Mouse (Mus musculus) testis, postnatal 10 days (tissue): ENCODE measurements around the gene Tmem19.

ENCODE experiments used
- DNase-seq: peaks from one replicate; pipeline ENCODE4 v3.0.0; 2021; ENCODE audit warnings: low spot score

Gene Tmem19

DNA sequence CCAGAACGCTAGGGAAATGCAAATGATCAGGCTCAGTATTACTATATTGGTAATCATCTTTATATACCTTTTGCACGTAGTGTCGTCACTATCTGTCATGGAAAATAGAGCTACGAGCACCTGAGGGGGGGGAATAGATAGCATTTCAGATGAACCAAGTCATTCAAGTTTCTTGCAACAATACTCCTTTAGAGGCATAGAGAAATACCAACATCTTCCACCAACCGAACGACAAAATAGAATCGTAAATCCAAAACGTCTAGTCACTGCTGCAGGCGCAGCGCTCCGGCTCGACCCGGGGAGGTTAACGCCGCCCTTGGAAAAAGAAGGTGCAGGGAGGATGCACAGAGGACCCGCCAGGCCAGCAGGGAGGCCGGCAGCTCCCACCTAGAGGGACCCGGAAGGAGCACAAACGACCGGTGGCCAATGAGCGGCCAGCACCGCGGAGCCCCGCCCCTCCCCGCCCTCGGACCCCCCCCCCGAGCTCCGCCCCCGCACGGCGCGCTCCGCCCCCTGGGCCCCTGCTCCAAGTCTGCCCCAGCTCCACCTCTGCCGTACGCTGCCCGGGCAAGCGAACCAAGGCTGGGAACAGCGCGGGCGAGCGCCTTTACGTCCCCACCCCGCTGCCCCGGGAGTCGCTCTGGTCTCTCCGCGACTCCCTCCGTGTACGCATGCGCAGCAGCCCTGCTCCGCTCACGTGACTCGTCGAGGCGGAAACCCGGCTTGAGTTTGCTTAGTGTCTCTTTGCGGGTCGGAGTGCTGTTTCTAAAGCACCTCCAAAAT lies at the start of gene Tmem19:
Tmem19 (minus strand) TSS at position 662 of the 783 bp plus-strand sequence.
- DNase-seq = peak; percentile 98

DNA sequence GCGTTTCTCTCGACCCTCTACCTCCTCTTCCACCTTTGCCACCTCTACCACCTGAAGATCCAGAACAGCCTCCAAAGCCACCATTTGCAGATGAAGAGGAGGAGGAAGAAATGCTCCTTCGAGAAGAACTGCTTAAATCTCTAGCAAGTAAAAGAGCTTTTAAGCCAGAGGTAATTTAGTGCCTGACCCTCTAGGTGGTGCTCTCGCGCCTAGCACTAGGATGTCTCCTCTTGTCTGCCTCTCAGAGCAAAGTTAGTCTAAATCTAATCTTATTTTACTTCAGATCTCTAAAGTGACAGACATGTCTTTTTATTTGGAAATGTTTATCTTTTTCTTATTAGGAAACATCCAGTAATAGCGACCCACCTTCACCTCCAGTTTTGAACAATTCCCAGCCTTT lies 44.1 kb upstream of the Tmem19 start:
- peak; percentile 70 for DNase-seq

DNA sequence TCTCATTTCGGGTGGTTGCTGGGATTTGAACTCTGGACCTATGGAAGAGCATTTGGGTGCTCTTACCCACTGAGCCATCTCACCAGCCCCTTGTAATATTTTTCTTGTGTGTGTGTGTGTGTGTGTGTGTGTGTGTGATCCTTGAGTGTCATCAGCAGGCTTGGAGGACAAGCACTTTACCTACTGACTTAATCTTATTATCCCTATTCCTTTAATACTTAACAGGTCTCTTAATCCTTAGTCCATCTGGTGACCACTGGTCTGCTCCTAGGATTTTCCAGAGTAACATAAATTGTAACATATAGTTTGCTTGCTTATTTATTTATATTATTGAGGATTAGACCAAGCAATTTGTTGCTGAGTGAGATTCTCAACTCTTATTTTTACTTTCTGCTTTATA lies 29.6 kb upstream of the Tmem19 start:
- DNase-seq = no peak

DNA sequence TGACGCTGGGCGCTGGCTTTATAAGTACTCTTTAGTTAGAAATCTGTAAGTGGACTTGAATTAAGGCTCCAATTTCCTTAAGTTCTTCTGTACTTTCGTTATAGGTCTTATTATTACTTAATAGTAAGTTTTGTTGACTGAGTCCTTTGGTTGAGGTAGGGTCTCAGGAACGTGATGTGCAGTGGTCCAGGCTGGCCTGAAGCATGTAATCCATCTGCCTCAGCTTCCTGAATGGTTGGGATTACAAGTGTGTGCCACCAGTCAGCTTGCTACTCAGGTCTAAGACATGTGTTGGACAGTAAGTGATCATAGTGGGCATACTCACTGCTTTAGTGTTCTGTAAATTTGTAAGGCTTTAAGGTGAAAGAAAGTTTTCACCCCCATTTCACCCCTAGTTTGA lies 28.8 kb upstream of the Tmem19 start:
- no peak for DNase-seq

DNA sequence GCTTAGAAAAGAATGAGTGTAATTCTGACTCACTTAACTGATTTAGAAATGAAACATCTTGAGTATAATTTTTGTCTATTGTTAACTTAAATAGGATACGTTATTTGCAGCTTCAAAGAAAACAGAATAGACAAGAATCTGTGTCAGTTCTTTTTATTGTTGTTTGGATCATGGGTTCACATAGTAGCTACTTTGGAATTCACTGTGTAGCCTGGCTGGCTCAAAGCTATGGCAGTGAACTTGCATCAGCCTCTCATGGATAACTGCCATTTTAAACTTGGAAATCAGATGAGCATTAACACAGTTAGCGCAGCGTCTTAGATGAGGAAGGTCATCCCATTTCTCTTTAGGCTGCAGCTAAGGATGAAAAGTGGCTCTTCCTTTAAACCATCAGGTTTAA lies 25.6 kb upstream of the Tmem19 start:
- DNase-seq = no peak

DNA sequence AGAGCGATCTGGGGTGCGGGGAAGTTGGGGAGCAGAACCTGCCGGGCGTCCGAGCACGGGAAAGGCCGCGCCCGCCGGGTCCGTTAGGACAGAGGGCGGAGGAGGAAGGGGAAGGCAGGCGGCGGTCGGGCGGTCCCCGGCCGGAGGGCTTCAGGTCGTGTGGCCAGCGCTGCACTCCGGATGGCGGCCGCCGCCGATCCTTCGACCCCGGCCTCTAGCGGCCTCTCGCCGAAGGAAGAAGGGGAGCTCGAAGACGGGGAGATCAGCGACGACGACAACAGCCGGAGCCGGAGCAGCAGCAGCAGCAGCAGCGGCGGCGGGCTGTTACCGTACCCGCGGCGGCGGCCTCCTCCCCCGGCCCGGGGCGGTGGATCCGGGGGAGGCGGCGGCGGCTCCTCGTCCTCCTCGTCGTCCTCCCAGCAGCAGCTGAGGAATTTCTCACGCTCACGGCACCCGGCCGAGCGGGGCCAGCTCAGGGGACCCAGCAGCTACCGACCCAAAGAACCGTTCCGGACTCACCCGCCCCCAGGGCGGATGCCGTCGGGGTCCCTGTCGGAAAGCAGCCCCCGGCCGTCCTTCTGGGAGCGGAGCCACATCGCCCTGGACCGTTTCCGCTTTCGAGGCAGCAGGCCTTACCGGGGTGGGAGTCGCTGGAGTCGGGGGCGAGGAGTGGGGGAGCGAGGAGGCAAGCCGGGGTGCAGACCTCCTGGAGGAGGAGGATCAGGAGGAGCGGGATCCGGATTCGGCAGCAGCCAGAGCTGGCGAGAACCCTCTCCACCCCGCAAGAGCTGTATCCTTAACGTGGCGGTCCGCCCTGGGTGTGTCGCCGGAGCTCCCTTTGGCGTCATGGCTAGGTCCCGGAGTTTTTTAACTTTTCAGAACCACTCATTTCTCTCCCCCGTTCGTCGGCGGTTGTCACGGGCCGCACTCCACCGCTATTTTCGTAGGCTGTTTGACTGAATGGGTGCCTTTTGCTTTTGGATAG lies 23.0 kb upstream of the Tmem19 start:
- peak; percentile 76 for DNase-seq

DNA sequence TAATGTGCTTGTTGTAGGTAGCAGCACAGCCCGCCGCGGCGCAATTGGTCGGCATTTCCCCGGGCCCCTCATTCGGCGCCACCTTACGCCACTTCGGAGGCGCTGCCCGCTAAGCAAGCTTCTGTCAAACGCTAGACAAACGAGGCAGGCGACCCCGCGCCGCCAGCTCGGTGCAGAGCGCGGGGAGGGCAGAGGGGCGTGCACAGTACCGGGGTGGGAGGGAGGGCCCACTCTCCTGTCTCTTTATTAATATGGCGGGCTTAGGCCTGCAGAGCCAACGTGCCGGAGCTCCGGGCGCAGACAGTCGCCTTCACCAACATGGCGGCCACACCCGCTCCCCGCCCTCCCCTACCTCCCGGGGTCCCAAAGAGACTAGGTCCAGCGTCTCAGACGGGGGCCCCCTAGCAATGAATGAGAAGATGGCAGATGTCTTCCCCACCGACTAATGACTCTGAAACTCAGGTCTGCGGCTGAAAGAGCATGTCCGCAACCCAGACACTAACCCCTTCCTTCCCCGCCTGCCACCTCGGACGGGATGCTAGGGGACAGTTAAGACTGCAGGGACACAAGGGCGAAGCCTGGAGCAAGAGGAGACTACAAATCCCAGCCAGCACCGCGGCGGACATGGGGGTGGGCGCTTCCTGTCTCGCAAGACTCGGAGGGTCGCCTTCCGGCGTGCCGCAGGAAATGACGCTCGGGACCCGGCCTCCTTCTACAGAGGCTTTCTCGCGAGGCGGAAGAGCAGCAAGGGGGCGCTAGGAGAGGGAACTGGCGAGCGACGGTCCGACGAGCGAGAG lies 22.1 kb upstream of the Tmem19 start, which contains the start of the genes Thap2 and Zfc3h1:
Thap2 (minus strand) TSS at position 223 of the 797 bp plus-strand sequence.
Zfc3h1 (plus strand) TSS at position 739 of the 797 bp plus-strand sequence.
- peak; percentile 96 for DNase-seq

DNA sequence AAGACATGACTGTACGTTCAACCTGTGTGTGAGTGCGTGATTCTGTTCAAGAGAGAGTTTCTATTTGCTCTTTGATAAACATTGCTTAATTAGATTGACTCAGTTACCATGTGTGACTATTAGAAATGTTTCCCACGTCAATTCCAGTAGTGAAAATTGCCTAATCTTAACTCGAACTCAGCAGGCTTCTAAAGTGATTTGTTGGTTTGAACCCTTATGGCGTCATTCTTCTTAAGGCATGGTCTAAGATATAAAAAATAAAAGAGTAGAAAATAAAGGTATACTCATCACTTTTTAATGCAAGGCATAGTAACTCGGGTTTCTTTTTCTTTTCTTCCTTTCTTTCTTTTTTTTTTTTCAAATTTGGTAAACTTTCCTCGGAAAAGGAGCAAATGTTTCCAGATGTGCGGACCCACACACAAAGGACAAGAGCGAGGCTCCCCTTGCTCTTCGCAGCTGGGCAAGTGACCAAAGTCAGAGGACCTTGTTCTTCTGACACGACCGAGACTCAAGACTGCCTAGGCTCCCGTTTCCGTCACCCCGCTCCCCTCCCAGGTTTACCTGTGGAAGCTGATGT lies 21.4 kb upstream of the Tmem19 start:
- DNase-seq = no peak

DNA sequence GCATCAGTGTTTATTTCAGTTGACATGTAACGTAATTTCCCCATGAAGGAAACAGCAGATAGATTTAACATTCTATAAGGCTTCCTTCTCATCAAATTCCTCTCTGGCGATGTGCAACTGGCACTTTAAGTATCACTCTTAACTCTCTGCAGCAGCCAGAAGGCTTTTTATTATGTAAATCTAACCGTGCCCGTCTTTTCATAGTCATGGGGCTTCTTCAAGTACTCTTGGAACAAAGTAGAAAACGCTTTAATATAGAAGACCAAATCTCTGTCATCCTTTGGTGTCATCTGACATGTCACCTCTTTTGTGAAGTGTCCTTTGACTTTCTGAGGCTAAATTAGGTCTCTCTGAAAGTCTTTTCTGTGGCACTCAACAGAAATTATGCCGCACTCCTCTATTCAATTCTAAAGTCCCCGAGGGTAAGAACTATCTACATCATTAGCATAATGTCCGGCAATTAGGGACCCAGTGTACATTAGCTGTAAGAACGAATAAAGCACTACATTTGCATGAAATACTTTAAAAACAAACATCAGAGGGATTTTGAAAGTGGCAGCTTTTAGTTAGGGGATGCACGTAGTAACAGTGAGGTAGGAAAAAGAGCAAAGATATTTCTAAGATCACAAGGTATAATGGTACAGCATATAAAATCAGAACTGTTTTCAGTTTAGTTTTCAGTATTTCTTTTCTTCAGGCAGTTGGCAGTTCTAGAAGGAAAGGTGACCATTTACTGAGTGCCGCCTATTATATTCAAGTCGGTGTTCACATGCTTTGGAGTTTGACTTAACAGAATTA lies 20.7 kb upstream of the Tmem19 start:
- no peak for DNase-seq

DNA sequence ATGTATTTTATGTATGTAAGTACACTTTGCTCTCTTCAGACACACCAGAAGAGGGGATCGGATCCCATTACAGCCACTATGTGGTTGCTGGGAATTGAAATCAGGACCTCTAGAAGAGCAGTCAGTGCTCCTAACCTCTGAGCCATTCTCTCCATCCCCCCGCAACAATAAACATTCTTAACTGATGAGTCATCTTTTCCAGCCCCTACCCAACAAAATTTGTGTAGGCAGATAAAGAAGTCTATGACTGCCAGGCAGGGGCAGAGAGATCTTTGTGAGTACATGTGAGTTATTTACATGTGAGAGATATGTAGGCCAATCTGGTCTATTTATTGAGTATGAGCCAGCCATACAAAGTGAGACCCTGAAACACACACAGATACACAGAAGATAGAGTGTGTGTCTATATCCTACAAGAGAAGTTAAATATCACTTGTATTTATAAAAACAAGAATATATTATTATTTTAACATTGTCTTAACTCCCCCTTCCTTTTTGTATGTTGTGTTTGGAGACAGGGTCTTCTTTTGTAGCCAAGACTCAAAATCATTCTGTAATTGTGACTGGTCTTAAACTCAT lies 19.3 kb upstream of the Tmem19 start:
- no peak for DNase-seq

DNA sequence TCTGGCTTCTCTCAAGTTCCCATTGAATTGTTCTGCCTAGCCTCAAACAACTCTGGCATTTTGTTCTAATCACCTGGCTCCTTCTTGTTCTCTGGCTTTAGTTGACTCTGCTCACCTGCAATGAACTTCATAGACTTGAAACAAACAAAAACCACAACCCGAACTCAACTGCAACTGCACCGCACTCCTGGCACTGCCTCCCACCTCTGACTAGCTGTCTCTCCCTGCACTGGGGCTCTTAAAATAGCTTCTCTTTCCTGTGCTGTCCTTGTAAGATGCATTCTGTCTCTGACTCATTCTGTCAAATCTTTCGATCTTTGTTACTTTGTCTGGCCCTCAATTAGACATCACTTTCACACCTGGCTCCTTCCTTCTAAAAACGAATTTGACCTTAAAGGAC lies 850 bp upstream of the Tmem19 start:
- DNase-seq = no peak

DNA sequence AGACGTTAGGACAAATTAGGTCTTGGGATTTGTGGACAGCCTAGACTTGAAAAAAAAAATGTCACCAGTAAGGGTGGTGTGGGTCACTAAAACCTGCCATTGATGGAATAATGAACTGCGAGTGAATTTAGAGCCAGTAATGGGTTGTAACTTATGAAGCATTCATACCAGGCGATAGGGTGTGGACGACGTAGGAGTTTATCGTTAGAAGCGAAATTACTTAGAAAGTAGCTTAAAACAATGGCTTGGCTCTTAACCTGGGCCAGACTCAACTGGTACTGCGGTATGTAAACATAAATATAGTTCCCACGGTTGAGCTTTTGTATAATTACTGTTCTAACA lies 293 bp upstream of the Tmem19 start:
- no peak for DNase-seq

DNA sequence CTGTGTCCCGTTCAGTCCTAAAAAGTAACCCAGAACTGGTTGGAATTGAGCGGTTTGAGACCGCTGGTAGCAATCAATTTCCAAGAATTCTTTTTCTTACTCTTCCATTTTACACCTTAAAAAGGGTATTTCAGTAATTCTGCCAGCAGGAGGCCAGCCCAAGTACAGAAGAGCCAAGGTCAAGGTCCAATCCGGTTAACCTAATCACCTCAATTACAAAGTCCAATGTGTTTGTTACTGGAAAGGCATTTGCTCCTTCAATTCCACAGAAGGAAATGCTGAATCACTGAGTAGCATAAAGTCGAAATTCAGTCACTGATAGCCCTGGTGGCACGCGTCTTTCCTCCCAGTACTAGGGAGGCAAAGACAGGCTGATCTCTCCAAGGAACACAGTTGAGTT lies 3.2 kb downstream of the Tmem19 start:
- DNase-seq = no peak

DNA sequence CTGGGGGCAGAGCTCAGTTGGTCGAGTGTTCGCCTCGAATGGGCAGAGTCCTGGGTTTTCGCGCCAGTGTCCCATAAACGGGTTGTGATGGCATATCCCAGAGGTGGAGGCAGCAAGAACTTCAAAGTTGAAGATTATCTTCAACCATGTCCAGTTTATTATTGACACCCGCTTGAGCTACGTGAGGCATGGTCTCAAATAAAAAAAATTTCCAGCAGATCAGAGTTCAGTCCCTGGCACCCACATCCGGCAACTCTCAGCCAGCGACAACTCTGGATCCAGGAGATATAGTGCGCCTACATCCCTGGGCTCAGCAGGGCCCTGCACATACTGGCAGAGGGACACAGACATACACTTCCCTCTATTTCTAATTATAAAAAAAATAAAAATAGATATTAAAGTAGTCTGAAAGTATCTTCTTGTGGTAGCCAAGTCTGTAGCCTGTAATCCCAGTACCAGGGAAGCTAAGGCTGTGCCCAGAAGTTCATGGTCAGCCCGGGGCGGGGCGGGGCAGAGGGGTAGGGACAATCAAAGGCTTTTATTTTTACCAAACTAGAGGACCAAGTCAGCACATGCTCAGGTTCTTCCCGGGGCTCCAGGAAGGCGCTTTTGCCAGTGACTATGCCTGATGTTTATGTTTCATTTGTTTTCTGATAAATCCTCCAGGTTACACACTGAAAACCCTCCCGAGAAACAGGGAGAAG lies 3.9 kb downstream of the Tmem19 start:
- DNase-seq = no peak

DNA sequence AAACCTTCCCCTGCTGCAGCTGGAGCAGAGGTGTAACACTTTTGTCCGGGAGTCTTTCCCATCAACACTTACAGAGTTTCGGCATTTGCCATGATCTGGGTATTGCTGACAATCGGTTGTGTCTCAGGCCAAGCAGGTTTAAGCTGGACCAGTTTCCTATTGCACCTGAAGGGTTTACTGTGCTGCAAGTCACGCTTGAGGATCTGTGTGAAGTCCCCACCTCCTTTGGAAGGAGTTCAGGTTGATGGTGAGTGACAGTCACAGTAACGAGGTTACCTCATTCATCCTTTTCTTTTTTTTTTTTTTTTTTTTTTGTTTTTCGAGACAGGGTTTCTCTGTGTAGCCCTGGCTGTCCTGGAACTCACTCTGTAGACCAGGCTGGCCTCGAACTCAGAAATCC lies 6.2 kb downstream of the Tmem19 start:
- no peak for DNase-seq

DNA sequence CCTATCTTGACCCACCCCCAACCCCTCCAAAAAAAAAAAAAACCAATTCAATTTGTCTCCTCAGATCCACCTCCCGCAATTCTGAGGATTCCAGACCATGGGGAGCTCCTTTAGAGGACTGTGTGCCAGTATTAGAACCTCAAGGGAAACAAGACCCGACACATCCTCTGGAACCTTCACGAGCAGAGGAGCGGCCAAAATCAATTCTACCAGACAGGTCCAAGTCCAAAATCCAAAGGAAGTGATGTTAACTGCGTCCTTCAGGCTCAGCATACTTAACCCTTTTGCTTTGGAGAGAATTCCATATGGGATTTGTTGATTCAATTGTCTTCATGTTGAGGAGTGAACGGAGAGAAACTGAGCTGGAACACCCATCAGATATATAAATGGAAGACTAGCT lies 7.3 kb downstream of the Tmem19 start:
- DNase-seq = no peak

DNA sequence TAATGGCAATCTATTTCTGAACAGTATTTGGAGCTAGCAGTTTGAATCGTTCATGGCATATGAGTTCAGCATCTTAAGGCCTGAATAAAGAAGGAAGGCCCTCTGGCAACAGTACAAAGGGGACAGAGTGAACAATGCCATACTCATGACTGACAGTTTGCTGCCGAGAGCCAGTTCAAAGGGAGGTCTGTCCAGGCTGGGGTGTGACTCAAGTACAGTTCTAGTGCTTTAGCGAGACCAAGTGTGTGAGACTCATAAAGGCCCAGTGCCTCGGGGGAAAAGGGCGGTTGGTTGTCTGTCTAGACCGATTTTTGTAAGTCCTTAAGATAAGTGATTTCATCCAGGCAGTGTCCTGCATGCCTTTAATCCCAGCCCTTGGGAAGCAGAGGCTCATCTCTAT lies 7.7 kb downstream of the Tmem19 start:
- no peak for DNase-seq

DNA sequence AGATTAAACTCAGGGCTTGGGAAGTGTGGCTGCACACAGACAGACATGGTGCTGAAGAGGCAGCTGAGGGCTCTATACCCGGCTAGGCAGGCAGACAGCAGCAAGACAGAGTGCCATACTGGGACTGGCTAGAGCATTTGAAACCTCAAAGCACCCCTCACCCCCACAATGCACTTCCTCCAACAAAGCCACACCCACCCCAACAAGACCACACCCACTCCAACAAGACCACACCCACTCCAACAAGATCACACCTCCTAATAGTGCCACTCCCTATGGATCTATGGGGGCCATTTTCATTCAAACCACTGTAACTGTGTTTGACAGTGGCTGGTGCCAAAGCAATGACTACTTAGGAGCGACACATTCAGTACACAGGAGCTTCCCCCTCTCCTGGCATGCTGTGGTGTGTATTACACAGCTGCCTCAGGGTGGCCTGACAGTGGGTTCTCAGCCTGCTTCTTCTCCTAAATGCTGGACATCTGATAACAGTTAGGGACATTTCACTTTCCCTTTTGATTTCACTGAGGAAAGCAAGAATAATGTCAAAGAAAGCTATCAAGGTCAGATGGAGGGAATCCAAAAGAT lies 11.4 kb downstream of the Tmem19 start:
- DNase-seq = no peak

DNA sequence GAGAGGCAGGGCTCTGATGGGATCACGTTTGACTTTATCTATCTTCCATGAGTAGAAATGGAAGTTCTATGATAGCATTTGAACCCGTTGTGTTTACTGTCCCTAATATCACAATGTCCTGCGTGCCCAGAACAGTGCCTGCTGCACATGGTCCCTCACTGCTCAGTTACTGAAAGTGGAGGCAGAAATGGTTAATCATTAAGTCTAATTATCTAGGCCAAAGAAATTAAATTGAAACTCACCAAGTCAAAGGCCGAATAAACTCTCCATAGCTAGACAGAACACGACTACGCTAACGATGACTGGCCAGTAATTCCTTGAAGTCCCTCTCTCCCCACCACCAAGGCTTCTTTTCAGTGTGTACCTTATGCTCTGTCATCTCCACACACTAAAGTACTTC lies 12.8 kb downstream of the Tmem19 start:
- DNase-seq = no peak

DNA sequence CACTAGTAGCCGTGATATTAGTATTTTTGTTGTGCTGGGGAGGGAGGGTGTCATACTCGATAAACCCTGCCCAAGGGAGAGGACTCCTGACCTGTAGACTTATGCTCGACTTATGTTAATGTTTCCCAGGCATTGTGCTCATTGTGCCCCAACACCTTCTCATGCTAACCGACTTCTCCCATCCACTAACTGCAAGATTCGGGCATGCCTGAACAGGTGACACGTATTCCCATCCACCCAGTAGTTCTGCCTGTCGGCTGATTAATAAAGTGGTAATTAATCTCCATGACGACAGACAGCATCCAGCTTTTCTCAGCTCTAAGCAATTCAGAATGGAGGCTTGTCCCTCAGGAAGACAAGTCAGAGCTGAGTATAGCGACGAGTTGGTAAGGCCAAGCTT lies 13.3 kb downstream of the Tmem19 start:
- no peak for DNase-seq
